Mouse (Mus musculus) thymus, adult 2 months (tissue): ENCODE results near the gene Vmn1r21.

ENCODE experiments used
- CTCF ChIP-seq: fragments of 200-500 bp; IDR thresholded peaks from 2 replicates; pipeline ENCODE4 v1.5.1; 2012; ENCODE audit warnings: mild to moderate bottlenecking, control low read depth, low read length, moderate library complexity, borderline replicate concordance; ENCODE audit not compliant: control insufficient read depth, poor library complexity, insufficient read depth; ENCODE audit errors: extremely low read depth
- POLR2A ChIP-seq: fragments of 200-500 bp; IDR thresholded peaks from 2 replicates; pipeline ENCODE4 v1.6.1; 2012; ENCODE audit warnings: mild to moderate bottlenecking, low read length, control low read depth, moderate library complexity; ENCODE audit not compliant: control insufficient read depth, poor library complexity, insufficient read depth; ENCODE audit errors: extremely low read depth

- no peak for TF ChIP-seq CTCF
- TF ChIP-seq POLR2A = no peak
These were observed at the start of gene Vmn1r21 for GRCm38 (mm10) chr6:57850286-57850685.
